Mouse (Mus musculus) left cerebral cortex, postnatal 14 days (tissue): ENCODE measurements around the gene Ankrd33b. TPM values are rescaled to one million over a fixed set of nuclear protein-coding genes. Genes with fewer than 3 reads are reported as not detected.

ENCODE experiments used
- DNase-seq, 2 experiments: peaks; one replicate each; pipeline ENCODE4 v3.0.0; 2021 to 2022; ENCODE audit warnings: low spot score in 2 of 2, mixed read lengths in 1 of 2
- intact Hi-C: fragments of 180-260 bp; cut with DNase I; formaldehyde crosslinking; loops from one replicate; pipeline ENCODE4 v1.15.1; 2025
- total RNA-seq, 2 experiments: library from RNA; stranded (reverse); gene quantifications; 2 replicates each; pipeline ENCODE4 v1.2.3; 2021

Ankrd33b gene
- total RNA-seq, 2 experiments from 2014 or later: 24.2 to 30.9 TPM

DNA sequence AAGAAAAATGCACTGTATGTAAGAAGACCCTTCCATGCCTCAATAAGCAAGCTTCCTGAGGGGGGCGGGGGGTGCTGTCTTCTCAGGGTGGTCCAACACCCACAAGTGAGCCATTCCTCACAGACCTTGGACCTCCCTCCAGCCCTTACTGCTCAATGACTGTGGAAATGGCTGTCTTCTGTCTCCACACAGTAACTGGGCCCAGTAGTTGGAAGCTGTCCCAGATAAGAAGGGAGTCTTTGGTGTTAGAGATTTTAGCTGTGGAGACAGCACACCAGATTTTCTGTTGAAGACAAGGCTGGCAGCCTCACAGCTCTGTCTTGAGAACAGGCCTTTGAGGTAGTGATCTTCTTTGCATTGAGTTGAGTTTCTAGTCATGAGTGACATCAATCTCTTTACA lies 110.2 kb downstream of the Ankrd33b start:
- DNase-seq: no peak
- intact Hi-C loops: no loop called here

DNA sequence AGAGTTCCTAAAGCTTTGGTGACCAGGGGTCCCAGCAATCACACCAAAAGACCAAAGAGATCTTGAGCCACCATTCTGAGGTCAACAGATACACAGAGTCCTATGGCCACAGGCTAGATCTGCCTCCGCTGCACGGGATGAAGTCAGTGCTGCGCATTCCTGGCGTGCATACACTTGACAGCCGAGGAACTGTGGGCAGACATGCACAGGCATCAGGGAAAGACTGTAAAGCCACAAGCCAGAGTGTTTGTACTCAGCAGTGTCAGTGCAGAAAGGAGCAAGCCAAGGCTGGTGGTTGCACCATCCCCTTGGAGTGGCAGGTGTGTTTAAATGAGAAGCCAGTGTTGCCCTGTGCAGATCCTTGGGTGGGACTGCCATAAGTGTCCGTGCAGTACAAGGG lies 111.8 kb downstream of the Ankrd33b start:
- intact Hi-C loops: no loop called here
- DNase-seq: no peak

DNA sequence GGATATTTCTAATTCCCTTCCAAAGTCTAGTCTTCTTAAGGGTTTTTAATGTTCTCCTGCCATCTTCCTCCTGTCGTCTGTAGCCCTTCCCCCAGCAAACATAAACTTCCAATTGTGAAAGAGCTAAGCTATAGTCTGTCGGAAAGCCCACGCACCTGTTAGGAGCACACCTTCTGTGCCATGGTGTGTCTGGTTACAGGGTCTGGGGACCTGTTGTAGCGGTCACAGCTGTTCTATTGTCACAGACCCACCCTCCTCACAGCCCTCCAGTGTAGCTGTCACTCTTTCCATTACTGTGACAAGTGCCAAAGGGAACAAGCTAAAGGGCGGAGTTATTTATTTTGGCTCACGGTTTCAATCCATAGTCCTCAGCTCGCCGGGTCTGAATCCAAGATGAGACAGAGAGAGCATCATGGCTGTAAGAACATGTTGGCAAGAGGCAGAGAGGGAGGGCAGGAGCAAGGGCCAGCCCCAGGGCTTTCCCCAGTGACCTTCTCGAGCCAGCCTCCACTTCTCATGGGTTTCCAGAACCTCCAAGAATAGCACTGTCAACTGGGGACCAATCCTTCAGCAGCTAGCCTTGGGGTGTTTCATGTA lies 112.5 kb downstream of the Ankrd33b start:
- intact Hi-C loops: no loop called here
- DNase-seq: no peak

DNA sequence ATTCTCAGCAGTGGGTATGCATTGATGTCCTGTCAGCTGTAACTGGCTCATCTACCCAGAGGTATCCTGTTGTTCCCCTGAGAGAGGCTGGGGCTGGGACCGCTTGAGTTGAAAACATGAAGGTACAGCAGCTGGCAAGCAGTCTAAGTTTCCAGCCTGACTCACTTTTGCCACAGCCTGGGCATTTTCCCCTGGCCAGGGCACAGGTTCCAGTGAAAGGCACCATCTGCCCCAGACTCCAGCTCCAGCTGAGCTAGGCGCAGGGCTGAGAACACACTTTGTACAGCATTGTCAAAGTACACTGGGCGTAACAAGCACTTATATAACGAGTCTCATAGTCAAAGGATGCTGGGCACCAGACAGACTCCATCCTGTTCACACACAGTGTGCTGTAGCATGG lies 113.6 kb downstream of the Ankrd33b start:
- no peak for DNase-seq
- intact Hi-C loops: no loop called here

DNA sequence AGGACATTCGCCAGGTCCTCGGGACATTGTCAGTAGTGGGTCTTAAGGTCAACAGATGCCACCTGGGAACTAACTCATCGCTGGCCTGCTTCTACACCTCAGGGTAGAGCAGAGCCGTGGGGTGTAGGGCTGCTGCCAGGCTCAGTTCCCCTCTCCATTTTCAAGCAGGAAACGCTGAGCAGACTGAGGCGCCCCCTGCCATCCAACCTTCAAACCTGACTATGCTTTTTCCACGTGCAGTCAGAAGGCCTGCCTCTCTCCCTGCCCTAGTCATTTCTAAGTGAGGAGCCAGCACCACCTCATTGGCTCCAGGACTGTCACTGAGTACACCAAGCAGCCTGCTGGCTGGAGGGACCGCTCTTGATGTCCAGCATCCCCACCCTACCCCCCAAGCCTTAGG lies 114.1 kb downstream of the Ankrd33b start:
- no peak for DNase-seq
- intact Hi-C loops: no loop called here

DNA sequence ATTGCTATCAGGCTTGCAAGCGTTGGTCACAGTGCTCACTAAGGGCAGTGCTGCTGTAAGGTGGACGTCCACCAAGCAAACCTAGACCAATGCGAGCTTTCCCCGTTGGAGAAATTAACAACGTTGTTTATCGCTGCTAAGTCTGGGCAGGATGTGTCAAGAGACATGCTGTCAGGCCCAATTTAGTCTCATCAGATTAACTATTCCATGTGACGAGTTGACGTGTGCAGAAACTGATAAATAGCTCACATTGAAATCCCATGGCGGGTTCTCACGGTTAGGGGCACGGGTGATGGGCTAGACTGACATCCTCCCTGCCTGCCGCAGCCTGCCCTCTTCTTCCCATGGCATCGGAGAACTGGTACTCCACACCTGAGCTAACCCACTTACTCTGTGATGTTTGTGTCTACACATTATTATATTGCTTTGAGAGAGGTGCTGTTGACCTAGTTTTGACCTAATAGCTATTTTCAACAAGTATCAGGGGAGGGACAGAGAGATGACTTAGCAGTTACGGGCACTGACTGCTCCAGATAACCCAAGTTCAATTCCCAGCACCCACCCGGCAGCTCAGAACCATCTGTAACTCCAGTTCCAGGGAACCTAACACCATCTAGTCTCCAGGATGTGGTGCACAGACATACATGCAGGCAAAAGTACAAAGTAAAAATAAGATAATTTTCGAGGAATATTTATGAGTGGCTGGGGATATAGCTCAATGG lies 114.8 kb downstream of the Ankrd33b start:
- intact Hi-C loops: no loop called here

DNA sequence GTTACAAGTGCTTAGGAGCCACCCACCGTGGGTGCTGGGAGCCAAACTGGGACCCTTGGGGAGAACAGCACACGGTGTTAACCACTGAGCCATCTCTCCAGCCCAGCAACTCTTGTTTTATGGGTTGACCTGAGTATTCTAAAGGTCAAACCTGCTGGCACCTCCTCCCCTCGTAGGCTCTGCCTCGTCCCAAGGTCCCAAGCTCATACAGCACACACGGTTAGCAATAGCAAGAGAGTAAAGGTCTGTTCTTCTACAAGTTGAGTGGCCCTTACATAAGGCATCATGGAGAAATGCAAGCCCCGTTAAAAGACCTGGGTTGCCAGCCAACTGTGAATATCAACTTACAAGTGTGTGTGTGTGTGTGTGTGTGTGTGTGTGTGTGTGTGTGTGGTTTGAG lies 116.3 kb downstream of the Ankrd33b start:
- intact Hi-C loops: no loop called here
- no peak for DNase-seq

More for the DNA sequence above, 114.8 kb downstream of the Ankrd33b start:
- no peak for DNase-seq

DNA sequence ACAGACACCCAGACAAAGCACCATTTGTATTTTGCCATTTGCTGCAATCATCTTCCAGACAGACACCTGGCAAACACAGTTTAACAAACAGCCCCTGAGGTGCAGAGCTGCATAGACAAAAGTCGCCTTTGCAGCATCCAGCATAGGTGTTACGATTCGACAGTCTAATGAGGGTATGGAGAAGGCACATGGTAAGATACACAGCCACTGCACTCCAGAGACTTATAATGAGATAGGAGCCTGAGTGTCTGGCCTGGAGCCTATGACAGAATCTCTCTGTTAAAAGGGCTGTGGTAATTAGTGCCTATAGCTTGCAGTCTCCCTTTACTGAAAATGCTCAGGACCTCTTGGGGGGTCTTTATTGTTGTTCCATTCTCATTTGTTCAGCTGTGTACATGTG lies 116.8 kb downstream of the Ankrd33b start:
- intact Hi-C loops: no loop called here
- no peak for DNase-seq

DNA sequence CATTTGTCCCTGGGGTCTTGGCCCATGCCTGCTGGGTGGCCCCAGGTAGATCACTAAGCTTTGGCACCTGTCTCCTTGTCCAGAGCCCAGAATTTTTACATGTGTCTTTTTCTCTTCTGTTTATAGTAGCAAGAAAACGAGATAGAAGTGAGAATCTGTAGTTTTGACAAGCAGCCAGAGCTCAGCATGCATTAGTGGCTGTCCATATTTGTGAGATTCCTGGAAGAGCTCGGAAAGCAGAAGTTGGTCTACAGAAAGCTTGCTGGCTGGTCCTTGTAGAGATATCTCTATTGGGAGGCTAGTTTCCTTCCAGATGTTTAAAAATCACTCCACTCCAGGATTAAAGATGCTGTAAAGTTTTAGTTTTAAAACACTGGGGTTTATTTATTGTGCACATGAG lies 117.5 kb downstream of the Ankrd33b start:
- peak; percentile 20 to 45 for DNase-seq
- intact Hi-C loops: no loop called here

DNA sequence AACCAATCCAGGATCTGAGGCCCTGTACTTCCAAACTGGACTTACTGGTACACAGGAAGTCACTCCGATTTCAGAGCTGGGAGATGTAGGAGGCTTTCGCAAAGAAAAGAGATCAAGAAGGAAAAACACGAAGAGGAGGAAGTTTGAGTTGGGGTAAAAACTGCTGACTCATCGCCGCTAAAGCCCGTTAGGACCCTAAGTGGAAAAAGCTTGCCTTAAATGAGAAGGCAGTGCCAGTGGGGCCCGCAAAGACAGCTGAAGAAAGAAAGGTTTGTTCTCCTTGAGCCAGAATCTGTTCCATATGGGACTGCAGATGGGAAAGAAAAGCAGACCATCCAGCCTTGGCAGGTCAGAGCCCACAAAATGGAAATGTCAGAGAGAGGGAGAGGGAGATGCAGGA lies 118.6 kb downstream of the Ankrd33b start:
- intact Hi-C loops: no loop called here
- DNase-seq: no peak

DNA sequence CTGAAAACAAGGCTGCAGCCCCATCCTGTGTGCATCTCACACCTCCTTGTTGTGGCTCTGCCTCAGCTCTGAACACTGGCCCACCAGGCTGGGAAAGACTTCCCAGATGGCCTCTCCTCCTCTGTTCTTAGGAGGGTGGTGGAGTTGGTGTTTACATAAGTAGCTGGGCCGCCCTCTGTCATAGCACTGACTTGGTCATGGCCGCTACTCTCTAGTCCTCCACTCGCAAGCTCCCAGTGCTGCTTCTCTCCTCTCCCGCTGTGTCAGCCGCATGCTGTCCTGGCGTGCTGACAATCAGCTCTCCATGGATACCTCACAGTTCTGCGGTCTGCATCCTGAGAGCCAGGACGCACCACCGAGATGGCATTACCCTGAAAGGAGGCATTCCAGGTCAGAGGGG lies 120.5 kb downstream of the Ankrd33b start:
- intact Hi-C loops: no loop called here
- peak; percentile 20 to 38 for DNase-seq

DNA sequence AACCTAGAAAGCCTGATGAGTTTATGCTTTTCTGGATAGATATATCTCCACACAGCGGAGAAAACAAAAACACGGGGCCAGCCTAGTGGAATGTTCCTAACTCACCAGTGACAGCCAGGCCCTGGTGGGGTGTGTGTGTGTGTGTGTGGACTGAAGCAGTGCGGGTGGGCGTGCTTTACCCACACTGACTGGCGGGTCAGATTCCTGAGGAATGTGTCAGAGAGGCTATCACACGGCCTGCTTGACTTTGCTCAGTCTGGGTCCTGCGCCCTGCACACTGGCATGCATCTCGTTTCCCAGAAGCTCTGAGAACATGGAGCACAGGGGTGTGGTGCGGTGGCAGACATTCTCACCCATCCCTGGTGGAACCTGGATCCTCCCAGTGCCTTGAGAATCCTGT lies 121.6 kb downstream of the Ankrd33b start:
- DNase-seq: no peak
- intact Hi-C loops: no loop called here

DNA sequence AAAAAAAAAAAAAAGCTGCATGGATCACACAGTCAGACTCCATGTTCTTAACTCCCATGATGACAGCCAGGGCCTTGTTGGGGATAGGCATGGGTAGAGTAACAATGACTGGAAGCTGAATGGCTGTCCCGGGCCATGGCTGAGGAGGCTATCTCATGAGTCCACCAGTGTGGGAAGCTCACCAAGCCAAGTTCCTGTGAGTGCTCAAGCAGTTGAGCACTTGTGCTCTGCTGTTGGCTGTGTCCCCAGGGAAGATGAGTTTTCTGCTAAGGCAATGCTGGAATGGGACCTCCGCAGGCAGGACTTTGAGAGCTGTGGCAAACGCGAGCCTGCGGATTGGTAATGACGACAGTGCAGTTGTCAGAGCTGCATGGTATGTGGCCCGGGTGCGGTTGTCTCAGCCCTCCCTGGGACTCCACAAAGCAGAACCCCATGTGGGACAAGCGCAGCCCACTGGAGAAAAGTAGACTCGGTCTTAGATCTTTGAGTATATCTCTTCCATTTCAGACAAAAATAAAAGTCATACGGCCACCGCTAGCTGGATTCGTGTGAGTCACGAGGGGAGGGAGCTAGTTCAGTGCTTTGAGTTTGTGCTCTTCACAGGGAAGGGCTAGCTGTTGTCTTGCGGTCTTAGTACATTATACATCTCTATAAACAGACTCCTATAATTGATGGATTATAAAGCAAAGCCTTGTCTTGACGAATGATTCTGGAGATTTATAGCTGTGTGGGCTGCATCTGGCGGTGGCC lies 122.7 kb downstream of the Ankrd33b start:
- no peak for DNase-seq
- intact Hi-C loops: no loop called here

DNA sequence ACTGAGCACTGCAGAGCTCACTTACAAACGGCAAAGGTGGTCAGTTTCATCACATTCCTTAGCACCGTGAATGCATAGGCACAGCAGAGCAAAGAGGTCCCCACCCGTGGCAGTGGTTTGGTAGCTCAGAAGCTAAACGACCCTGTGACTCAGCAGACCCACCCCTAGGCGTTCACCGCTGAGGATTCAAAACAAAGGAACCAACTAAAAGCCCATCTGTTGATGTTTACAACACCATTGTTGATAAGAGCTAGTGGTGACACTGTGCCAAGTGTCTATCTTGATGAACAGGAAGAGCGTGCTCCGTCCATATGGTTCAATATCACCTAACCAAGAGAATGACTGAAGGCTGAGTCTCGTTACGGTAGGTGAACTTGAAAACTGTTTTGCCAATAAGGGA lies 124.3 kb downstream of the Ankrd33b start:
- intact Hi-C loops: no loop called here
- DNase-seq: no peak

Other genes starting within 250 kb of the Ankrd33b start
- gene Dap, start 143.4 kb downstream of the Ankrd33b start, total RNA-seq: 1 to 10 TPM; 9.1 to 9.6 TPM
- gene Ropn1l, start 86.0 kb upstream of the Ankrd33b start, total RNA-seq: 1 to 10 TPM; 1.1 to 1.7 TPM
- 100 to 1,000 TPM; 222 to 225 TPM for gene March6, start 163.3 kb upstream of the Ankrd33b start, total RNA-seq
- gene Cmbl, start 197.7 kb upstream of the Ankrd33b start, total RNA-seq: 10 to 100 TPM; 14.2 to 16.2 TPM
- gene Cct5, start 234.1 kb upstream of the Ankrd33b start, total RNA-seq: 100 to 1,000 TPM; 185 to 191 TPM
- 10 to 100 TPM; 10.1 to 11.6 TPM for gene Fam173b, start 234.1 kb upstream of the Ankrd33b start, total RNA-seq